Mouse (Mus musculus) thymus, postnatal 4 days (tissue): ENCODE data around the gene Gm29735.

ENCODE experiments used
- DNase-seq: peaks from one replicate; pipeline ENCODE4 v3.0.0; 2021

Gm29735 gene

GRCm38 (mm10) chr7:142119632-142120031, 37.3 kb downstream of the Gm29735 start:
- peak; percentile 23 for DNase-seq
